Mouse (Mus musculus) kidney, adult 2 months (tissue): ENCODE measurements at regions not wholly inside any gene's neighbourhood (a gene's known extent, or its start where the extent isn't known, plus 50 kb on each side); places are given as distances from the start of the nearest gene placed in this dataset.

ENCODE experiments used
- CTCF ChIP-seq: fragments of 200-500 bp; conservative IDR thresholded peaks from 2 replicates; pipeline ENCODE4 v1.5.1; 2011; ENCODE audit warnings: low read depth, mild to moderate bottlenecking, control low read depth, low read length, moderate library complexity, mixed read lengths; ENCODE audit not compliant: insufficient read depth, insufficient read length
- POLR2A ChIP-seq: fragments of 200-500 bp; IDR thresholded peaks from one replicate; pipeline ENCODE4 v1.6.1; 2011; ENCODE audit warnings: low read depth, low read length, control low read depth

- TF ChIP-seq POLR2A = no peak
- no peak for TF ChIP-seq CTCF
Observed at GRCm38 (mm10) chr1:89288001-89288400, 166.6 kb upstream of the Agap1 start.
